8 mouse cellular contexts compared by ENCODE assay signal in genomic region chr5:115358872-115359271, GRCm38 (mm10). TPM values are rescaled to one million over a fixed set of nuclear protein-coding genes. Genes with fewer than 3 reads are reported as not detected.
DNase-seq lines count a peak whose midpoint lies in the region; ATAC-seq and TF ChIP-seq lines count a peak whose summit lies in the region.

No protein-coding gene starts in this region.

- H3K4me3 ChIP-seq in bone marrow, adult 2 months (replicated peaks; ENCODE audit: control insufficient read depth, low read depth, low read length): no peak overlapping the region
- no peak overlapping the region for H3K4me3 ChIP-seq in heart, embryonic 12.5 days
- no peak overlapping the region for H3K4me3 ChIP-seq in liver, embryonic 13.5 days (replicated peaks)

- no peaks in the 10 kb centered on the region for H3K4me1 ChIP-seq in bone marrow, adult 2 months (ENCODE audit: control insufficient read depth, insufficient read depth, low read length)
- no peaks in the 10 kb centered on the region for H3K4me1 ChIP-seq in heart, embryonic 12.5 days (replicated peaks)
- no peaks in the 10 kb centered on the region; the same call in 1 of the 2 replicates for H3K4me1 ChIP-seq in liver, embryonic 13.5 days (replicated peaks)

- H3K27ac ChIP-seq in bone marrow, adult 2 months (ENCODE audit: control insufficient read depth, insufficient read depth, low read depth, low read length, poor library complexity): no peak overlapping the region
- H3K27ac ChIP-seq in heart, embryonic 12.5 days (ENCODE audit: poor library complexity, severe bottlenecking): no peak overlapping the region
- no peak overlapping the region for H3K27ac ChIP-seq in liver, embryonic 13.5 days

- no peak for TF ChIP-seq POLR2A in bone marrow, adult 2 months (IDR thresholded peaks at IDR 0.05; ENCODE audit: borderline replicate concordance, control insufficient read depth, low read depth, low read length)

- H3K4me2 ChIP-seq in heart, embryonic 12.5 days: no peak overlapping the region; the same call in 1 of the 2 replicates
- no peak overlapping the region for H3K4me2 ChIP-seq in liver, embryonic 13.5 days

- H3K27me3 ChIP-seq in heart, embryonic 12.5 days (replicated peaks): peaks cover 14% of the 10 kb centered on the region
- H3K27me3 ChIP-seq in liver, embryonic 13.5 days: peaks cover 39% of the 10 kb centered on the region

- peak; percentile 92 for DNase-seq in kidney, postnatal 10 days
- DNase-seq in liver, embryonic 13.5 days: peak; percentile 62
- peak; percentile 83 for DNase-seq in testis, postnatal 14 days (ENCODE audit: low spot score)

- peak; percentile 86 for TF ChIP-seq CTCF in bone marrow, adult 2 months (IDR thresholded peaks at IDR 0.05; ENCODE audit: control insufficient read depth, insufficient read depth, low read length)

- H3K9ac ChIP-seq in heart, embryonic 12.5 days: no peak overlapping the region
- H3K9ac ChIP-seq in liver, embryonic 13.5 days: no peak overlapping the region

- WGBS in bone marrow, adult 2 months: 5% methylated on average over 12 of the region's 12 CpGs
- 4% methylated on average over 12 of the region's 12 CpGs for WGBS in heart, embryonic 12.5 days
- 3% methylated on average over 12 of the region's 12 CpGs for WGBS in liver, embryonic 13.5 days (ENCODE audit: insufficient replicate concordance)

- H3K9me3 ChIP-seq in heart, embryonic 12.5 days (replicated peaks): no peaks in the 10 kb centered on the region
- H3K9me3 ChIP-seq in liver, embryonic 13.5 days (replicated peaks): no peaks in the 10 kb centered on the region

- ATAC-seq in CD4-positive, CD25-positive, alpha-beta regulatory T cell, adult 4 months: peak; percentile 68
- ATAC-seq in erythroid progenitor cell, adult 5-6 weeks (replicated peaks; ENCODE audit: low FRiP score, poor library complexity, severe bottlenecking): peak; percentile 89
- peak; percentile 63; the same call in 1 of the 2 replicates for ATAC-seq in heart, embryonic 12.5 days (ENCODE audit: insufficient number of reproducible peaks, low FRiP score)
- ATAC-seq in liver, embryonic 13.5 days (ENCODE audit: low read depth): peak; percentile 60; the same call in 1 of the 2 replicates
- peak; percentile 85 for ATAC-seq in neutrophil, adult 5-6 weeks (ENCODE audit: extremely low read depth, insufficient number of reproducible peaks, low FRiP score, poor library complexity, severe bottlenecking)

- H3K36me3 ChIP-seq in heart, embryonic 12.5 days: no peaks in the 10 kb centered on the region
- H3K36me3 ChIP-seq in liver, embryonic 13.5 days: no peaks in the 10 kb centered on the region

RNA-seq across cellular contexts. Expression of gene Cox6a1, which starts 10.1 kb away (rescaled TPM):
- 100 to 1,000 TPM; 486 to 529 TPM for polyA plus RNA-seq in CD4-positive, CD25-positive, alpha-beta regulatory T cell, adult 4 months (2017; shearing (Covaris generic))
- polyA plus RNA-seq in bone marrow, adult 2 months (2011; ENCODE audit: insufficient read depth, insufficient read length, low replicate concordance, missing spikeins): 238 and 259 TPM in 2 replicates
- 265 and 340 TPM in 2 replicates for total RNA-seq in erythroid progenitor cell, adult 5-6 weeks (2015; ENCODE audit: low replicate concordance)
- 55.4 and 95.0 TPM in 2 replicates for total RNA-seq in erythroid progenitor cell, adult 5-6 weeks (2017; ENCODE audit: low replicate concordance)
- polyA plus RNA-seq in heart, embryonic 12.5 days (2016; fragmentation: Nextera tagmentation; extraction: Ambion mirVana): 1,284 and 1,325 TPM in 2 replicates
- polyA plus RNA-seq in liver, embryonic 13.5 days (2015; fragmentation: Nextera tagmentation; extraction: Ambion mirVana): 735 and 795 TPM in 2 replicates
- total RNA-seq in neutrophil, adult 5-6 weeks (2017): 49.6 and 60.8 TPM in 2 replicates

RNA-seq across cellular contexts. Expression of gene Triap1, which starts 17.8 kb away (rescaled TPM):
- polyA plus RNA-seq in CD4-positive, CD25-positive, alpha-beta regulatory T cell, adult 4 months (2017; shearing (Covaris generic)): 10 to 100 TPM; 50.6 to 54.3 TPM
- 13.2 and 18.3 TPM in 2 replicates for polyA plus RNA-seq in bone marrow, adult 2 months (2011; ENCODE audit: insufficient read depth, insufficient read length, low replicate concordance, missing spikeins)
- 19.3 and 19.8 TPM in 2 replicates for total RNA-seq in erythroid progenitor cell, adult 5-6 weeks (2015; ENCODE audit: low replicate concordance)
- 3.2 and 8.5 TPM in 2 replicates for total RNA-seq in erythroid progenitor cell, adult 5-6 weeks (2017; ENCODE audit: low replicate concordance)
- polyA plus RNA-seq in heart, embryonic 12.5 days (2016; fragmentation: Nextera tagmentation; extraction: Ambion mirVana): 38.1 and 38.8 TPM in 2 replicates
- polyA plus RNA-seq in liver, embryonic 13.5 days (2015; fragmentation: Nextera tagmentation; extraction: Ambion mirVana): 40.4 and 41.5 TPM in 2 replicates
- 12.7 and 12.8 TPM in 2 replicates for total RNA-seq in neutrophil, adult 5-6 weeks (2017)

RNA-seq across cellular contexts. Expression of gene Gatc, which starts 17.9 kb away (rescaled TPM):
- 10 to 100 TPM; 11.8 to 13.6 TPM for polyA plus RNA-seq in CD4-positive, CD25-positive, alpha-beta regulatory T cell, adult 4 months (2017; shearing (Covaris generic))
- polyA plus RNA-seq in bone marrow, adult 2 months (2011; ENCODE audit: insufficient read depth, insufficient read length, low replicate concordance, missing spikeins): 7.3 and 7.8 TPM in 2 replicates
- total RNA-seq in erythroid progenitor cell, adult 5-6 weeks (2015; ENCODE audit: low replicate concordance): 25.6 and 32.3 TPM in 2 replicates
- 6.4 and 10.9 TPM in 2 replicates for total RNA-seq in erythroid progenitor cell, adult 5-6 weeks (2017; ENCODE audit: low replicate concordance)
- 24.2 and 26.1 TPM in 2 replicates for polyA plus RNA-seq in heart, embryonic 12.5 days (2016; fragmentation: Nextera tagmentation; extraction: Ambion mirVana)
- polyA plus RNA-seq in liver, embryonic 13.5 days (2015; fragmentation: Nextera tagmentation; extraction: Ambion mirVana): 13.0 and 19.0 TPM in 2 replicates
- total RNA-seq in neutrophil, adult 5-6 weeks (2017): 3.4 and 9.5 TPM in 2 replicates

RNA-seq across cellular contexts. Expression of gene Srsf9, which starts 31.9 kb away (rescaled TPM):
- polyA plus RNA-seq in CD4-positive, CD25-positive, alpha-beta regulatory T cell, adult 4 months (2017; shearing (Covaris generic)): 10 to 100 TPM; 13.9 to 26.3 TPM
- 61.2 and 61.4 TPM in 2 replicates for polyA plus RNA-seq in bone marrow, adult 2 months (2011; ENCODE audit: insufficient read depth, insufficient read length, low replicate concordance, missing spikeins)
- 26.8 and 36.4 TPM in 2 replicates for total RNA-seq in erythroid progenitor cell, adult 5-6 weeks (2015; ENCODE audit: low replicate concordance)
- total RNA-seq in erythroid progenitor cell, adult 5-6 weeks (2017; ENCODE audit: low replicate concordance): 45.7 and 86.4 TPM in 2 replicates
- 147 and 160 TPM in 2 replicates for polyA plus RNA-seq in heart, embryonic 12.5 days (2016; fragmentation: Nextera tagmentation; extraction: Ambion mirVana)
- 130 and 143 TPM in 2 replicates for polyA plus RNA-seq in liver, embryonic 13.5 days (2015; fragmentation: Nextera tagmentation; extraction: Ambion mirVana)
- 51.2 and 55.9 TPM in 2 replicates for total RNA-seq in neutrophil, adult 5-6 weeks (2017)

RNA-seq across cellular contexts. Expression of gene Dynll1, which starts 58.1 kb away (rescaled TPM):
- 100 to 1,000 TPM; 272 to 484 TPM for polyA plus RNA-seq in CD4-positive, CD25-positive, alpha-beta regulatory T cell, adult 4 months (2017; shearing (Covaris generic))
- 139 and 177 TPM in 2 replicates for polyA plus RNA-seq in bone marrow, adult 2 months (2011; ENCODE audit: insufficient read depth, insufficient read length, low replicate concordance, missing spikeins)
- total RNA-seq in erythroid progenitor cell, adult 5-6 weeks (2015; ENCODE audit: low replicate concordance): 310 and 338 TPM in 2 replicates
- total RNA-seq in erythroid progenitor cell, adult 5-6 weeks (2017; ENCODE audit: low replicate concordance): 98.2 and 201 TPM in 2 replicates
- polyA plus RNA-seq in heart, embryonic 12.5 days (2016; fragmentation: Nextera tagmentation; extraction: Ambion mirVana): 1,319 and 1,320 TPM in 2 replicates
- polyA plus RNA-seq in liver, embryonic 13.5 days (2015; fragmentation: Nextera tagmentation; extraction: Ambion mirVana): 744 and 768 TPM in 2 replicates
- total RNA-seq in neutrophil, adult 5-6 weeks (2017): 103 and 154 TPM in 2 replicates
